Comparison of ENCODE assay signal across 19 mouse cellular contexts in genomic region chr1:169659479-169659878, GRCm38 (mm10). TPM values are rescaled to one million over a fixed set of nuclear protein-coding genes. Genes with fewer than 3 reads are reported as not detected.
A peak's percentile ranks its signal among the peaks of the same experiment; 100 is the strongest.
DNase-seq lines count a peak whose midpoint lies in the region; ATAC-seq lines count a peak whose summit lies in the region.
"Had no signal": no experiment of that assay in that cellular context is flagged by ENCODE, and none has a peak within 500 bp of the region (broad histone marks: within the 10 kb centered on the region; RNA-seq: fewer than 3 reads in every experiment).

No protein-coding gene starts in this region.

- ATAC-seq in kidney, embryonic 14.5 days (ENCODE audit: low FRiP score, low TSS enrichment): peak; percentile 82
- ATAC-seq: intestine, postnatal 0 days had no signal

- H3K36me3 ChIP-seq in kidney, embryonic 14.5 days (ENCODE audit: control insufficient read depth, insufficient read depth, low read length): no peaks in the 10 kb centered on the region
- no peaks in the 10 kb centered on the region for H3K36me3 ChIP-seq in limb, embryonic 10.5 days
- H3K36me3 ChIP-seq: heart, embryonic 15.5 days; hindbrain, embryonic 13.5 days; limb, embryonic 15.5 days had no signal

- WGBS in kidney, embryonic 14.5 days: 3% methylated on average over 4 of the region's 4 CpGs
- 6% methylated on average over 4 of the region's 4 CpGs for WGBS in limb, embryonic 10.5 days

- no peaks in the 10 kb centered on the region for H3K27me3 ChIP-seq in kidney, embryonic 14.5 days (ENCODE audit: control insufficient read depth, insufficient read depth, low read length)
- H3K27me3 ChIP-seq in limb, embryonic 10.5 days (ENCODE audit: low read depth, poor library complexity, severe bottlenecking): no peaks in the 10 kb centered on the region
- H3K27me3 ChIP-seq: hindbrain, embryonic 13.5 days; limb, embryonic 15.5 days had no signal

- H3K4me3 ChIP-seq in kidney, embryonic 14.5 days (ENCODE audit: low read length): no peak overlapping the region
- H3K4me3 ChIP-seq in limb, embryonic 10.5 days: no peak overlapping the region
- H3K4me3 ChIP-seq: heart, embryonic 15.5 days; hindbrain, embryonic 13.5 days; limb, embryonic 15.5 days had no signal

- no peaks in the 10 kb centered on the region for H3K9me3 ChIP-seq in kidney, embryonic 14.5 days (ENCODE audit: control insufficient read depth, low read length)
- H3K9me3 ChIP-seq in limb, embryonic 10.5 days (replicated peaks): no peaks in the 10 kb centered on the region
- H3K9me3 ChIP-seq: heart, embryonic 15.5 days; hindbrain, embryonic 13.5 days; limb, embryonic 15.5 days had no signal

- DNase-seq in kidney, adult 9 months: peak; percentile 39
- no peak for DNase-seq in kidney, adult 18-20 months
- DNase-seq in embryo, embryonic 10.5 days (ENCODE audit: low spot score): peak; percentile 36
- DNase-seq in limb, embryonic 10.5 days (ENCODE audit: low spot score): no peak
- no peak for DNase-seq in cerebellum, postnatal 4 days (ENCODE audit: low spot score in 2 of 2)
- no peak for DNase-seq in thymus, postnatal 0 days (ENCODE audit: low spot score)
- DNase-seq: adrenal gland, postnatal 25 days; cerebellum, adult 2 months; lung, adult 18-20 months; retina, postnatal 1 day; right cerebral cortex, postnatal 4 days; thymus, adult 2 months had no signal

- no peak overlapping the region for H3K9ac ChIP-seq in kidney, embryonic 14.5 days (ENCODE audit: low read depth, low read length)
- H3K9ac ChIP-seq: heart, embryonic 15.5 days; hindbrain, embryonic 13.5 days; limb, embryonic 15.5 days had no signal

- H3K4me2 ChIP-seq in kidney, embryonic 14.5 days (replicated peaks; ENCODE audit: low read depth, low read length): 0 out of 2 replicates have a peak overlapping the region, but pooled peaks have one; percentile 6
- H3K4me2 ChIP-seq: heart, embryonic 15.5 days; hindbrain, embryonic 13.5 days; limb, embryonic 15.5 days; midbrain, embryonic 11.5 days had no signal

- H3K27ac ChIP-seq in kidney, embryonic 14.5 days (ENCODE audit: low read depth, low read length): no peak overlapping the region
- H3K27ac ChIP-seq in limb, embryonic 10.5 days: peak overlapping the region; percentile 8; the same call in 1 of the 2 replicates
- H3K27ac ChIP-seq: heart, embryonic 15.5 days; hindbrain, embryonic 13.5 days; limb, embryonic 15.5 days; macrophage had no signal

- H3K4me1 ChIP-seq in kidney, embryonic 14.5 days (ENCODE audit: control insufficient read depth, insufficient read depth, low read length): peaks cover 16% of the 10 kb centered on the region
- peaks cover 26% of the 10 kb centered on the region for H3K4me1 ChIP-seq in limb, embryonic 10.5 days
- H3K4me1 ChIP-seq: hindbrain, embryonic 13.5 days had no signal

RNA-seq across cellular contexts. Expression of gene Rgs5, which starts 4.2 kb away (rescaled TPM):
- 27.5 and 29.6 TPM in 2 replicates for polyA plus RNA-seq in kidney, embryonic 14.5 days (2014; fragmentation: Nextera tagmentation; extraction: Ambion mirVana)
- 1.1 and 1.4 TPM in 2 replicates for polyA plus RNA-seq in limb, embryonic 10.5 days (2016; fragmentation: Nextera tagmentation; extraction: Ambion mirVana)
- 8.4 and 9.3 TPM in 2 replicates for polyA plus RNA-seq in thymus, postnatal 0 days (2015; fragmentation: Nextera tagmentation; extraction: Ambion mirVana)
- polyA plus RNA-seq: macrophage had no signal

Comparison
In these comparisons a context has a peak if more than half of its experiments do, and no peak if none do; other contexts are left out.
1. DNase-seq: peak in kidney, adult 9 months (single experiment) and embryo, embryonic 10.5 days (single experiment); none in kidney, adult 18-20 months (single experiment), limb, embryonic 10.5 days (single experiment), cerebellum, postnatal 4 days (0 of 2) and thymus, postnatal 0 days (single experiment).